Mouse (Mus musculus) megakaryocyte, embryonic 14.5 days (primary cell): ENCODE measurements at regions not wholly inside any gene's neighbourhood (a gene's known extent, or its start where the extent isn't known, plus 50 kb on each side); places are given as distances from the start of the nearest gene placed in this dataset.

Experiments
- FLI1 ChIP-seq: IDR thresholded peaks from 2 replicates; pipeline ENCODE4 v1.6.1; 2012; ENCODE audit warnings: low read length, inconsistent platforms, mixed read lengths
- GATA1 ChIP-seq: IDR thresholded peaks from 3 replicates; pipeline ENCODE4 v1.6.1; 2012; ENCODE audit warnings: mixed read lengths, low read length, inconsistent platforms, borderline replicate concordance

DNA sequence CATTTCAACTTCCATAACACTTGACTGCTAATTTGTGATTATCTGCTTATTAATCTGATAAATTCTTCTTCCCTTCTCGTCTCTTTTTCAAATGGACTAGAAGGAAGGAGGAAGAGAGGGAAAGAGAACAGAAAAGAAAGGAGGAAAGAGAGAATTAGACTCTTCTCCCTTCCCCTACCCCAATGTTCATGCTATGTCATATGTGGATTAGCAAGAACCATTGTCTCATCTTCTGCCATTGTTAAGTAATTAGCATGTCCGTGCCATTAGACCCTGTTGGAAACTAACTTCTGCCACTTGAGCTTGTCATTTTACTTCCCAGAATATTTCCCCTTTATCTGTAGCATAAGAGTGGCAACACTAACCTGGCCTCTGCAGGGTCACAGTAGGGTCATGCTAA is 78.8 kb upstream of the Serbp1 start:
- TF ChIP-seq GATA1 (no peak), FLI1 (no peak)
